Comparison of ENCODE assay signal across 8 mouse cellular contexts in genomic region chr15:98676940-98677728, GRCm38 (mm10). TPM values are rescaled to one million over a fixed set of nuclear protein-coding genes. Genes with fewer than 3 reads are reported as not detected.
A peak's percentile ranks its signal among the peaks of the same experiment; 100 is the strongest.
DNase-seq lines count a peak whose midpoint lies in the region; ATAC-seq and TF ChIP-seq lines count a peak whose summit lies in the region.

Gene Rnd1 (minus strand): TSS chr15:98677461.

- H3K4me2 ChIP-seq in hindbrain, embryonic 12.5 days (replicated peaks) = peak within 1 kb of the TSS; percentile 85
- H3K4me2 ChIP-seq in lung, postnatal 0 days (replicated peaks; ENCODE audit: low read depth, low read length) = peak within 1 kb of the TSS; percentile 77

- peak within 1 kb of the TSS; percentile 51 for H3K4me3 ChIP-seq in hindbrain, embryonic 12.5 days
- peak within 1 kb of the TSS; percentile 39 for H3K4me3 ChIP-seq in lung, postnatal 0 days (ENCODE audit: low read depth, low read length)

- peak; percentile 22; the same call in 1 of the 2 replicates for TF ChIP-seq CTCF in lung, postnatal 0 days (IDR thresholded peaks at IDR 0.05)

- H3K27me3 ChIP-seq in hindbrain, embryonic 12.5 days = peaks cover 43% of the 10 kb centered on the region
- H3K27me3 ChIP-seq in lung, postnatal 0 days (replicated peaks; ENCODE audit: insufficient read depth, low read length) = peaks cover 24% of the 10 kb centered on the region; the same call in 1 of the 2 replicates

- peak; percentile 97 for DNase-seq in R1 (ENCODE audit: low read depth, low spot score)
- peak; percentile 88 for DNase-seq in cerebellum, postnatal 14 days
- peak; percentile 84 to 86 for DNase-seq in frontal cortex, postnatal 10 days (ENCODE audit: low spot score in 2 of 2)
- peak; percentile 74 to 82 for DNase-seq in layer of hippocampus, postnatal 10 days (ENCODE audit: low spot score in 2 of 2)
- DNase-seq in lung, postnatal 0 days (ENCODE audit: low spot score) = peak; percentile 95
- peak; percentile 55 for DNase-seq in ovary, postnatal 10 days (ENCODE audit: low spot score)
- DNase-seq in thymus, postnatal 0 days (ENCODE audit: low spot score) = peak; percentile 80

- peak within 1 kb of the TSS; percentile 68 for H3K9ac ChIP-seq in hindbrain, embryonic 12.5 days
- no peak within 1 kb of the TSS for H3K9ac ChIP-seq in lung, postnatal 0 days (replicated peaks; ENCODE audit: low read depth)

- 0 out of 2 replicates have a peak, but pooled peaks cover 4% of the 10 kb centered on the region for H3K36me3 ChIP-seq in hindbrain, embryonic 12.5 days
- no peaks in the 10 kb centered on the region for H3K36me3 ChIP-seq in lung, postnatal 0 days (ENCODE audit: insufficient read depth, low read length)

- WGBS in hindbrain, embryonic 12.5 days = 2% methylated on average over 37 of the region's 37 CpGs
- 1% methylated on average over 33 of the region's 37 CpGs for WGBS in lung, postnatal 0 days

- H3K4me1 ChIP-seq in hindbrain, embryonic 12.5 days = peaks cover 45% of the 10 kb centered on the region
- H3K4me1 ChIP-seq in lung, postnatal 0 days (ENCODE audit: insufficient read depth, low read depth, low read length) = no peaks in the 10 kb centered on the region

- TF ChIP-seq EP300 in lung, postnatal 0 days (IDR thresholded peaks at IDR 0.05) = no peak

- H3K27ac ChIP-seq in hindbrain, embryonic 12.5 days = no peak within 1 kb of the TSS
- no peak within 1 kb of the TSS for H3K27ac ChIP-seq in lung, postnatal 0 days (ENCODE audit: low read length)

- no peaks in the 10 kb centered on the region for H3K9me3 ChIP-seq in hindbrain, embryonic 12.5 days (replicated peaks)
- H3K9me3 ChIP-seq in lung, postnatal 0 days (ENCODE audit: low read length) = no peaks in the 10 kb centered on the region

- ATAC-seq in hindbrain, embryonic 12.5 days (ENCODE audit: low FRiP score) = peak; percentile 94
- ATAC-seq in lung, postnatal 0 days = peak; percentile 100

RNA-seq across cellular contexts. Expression of gene Rnd1, which starts in this region (rescaled TPM):
- 6.4 and 6.5 TPM in 2 replicates for polyA plus RNA-seq in hindbrain, embryonic 12.5 days (2016; fragmentation: Nextera tagmentation; extraction: Ambion mirVana)
- total RNA-seq in layer of hippocampus, postnatal 10 days (2021) = 10 to 100 TPM; 31.2 to 34.3 TPM
- 3.1 and 3.9 TPM in 2 replicates for polyA plus RNA-seq in lung, postnatal 0 days (2015; fragmentation: Nextera tagmentation; extraction: Ambion mirVana)
- 1.1 and 1.7 TPM in 2 replicates for polyA plus RNA-seq in thymus, postnatal 0 days (2015; fragmentation: Nextera tagmentation; extraction: Ambion mirVana)
